Mouse (Mus musculus): ENCODE results near the gene Bnip3.

Bnip3 gene

DNA sequence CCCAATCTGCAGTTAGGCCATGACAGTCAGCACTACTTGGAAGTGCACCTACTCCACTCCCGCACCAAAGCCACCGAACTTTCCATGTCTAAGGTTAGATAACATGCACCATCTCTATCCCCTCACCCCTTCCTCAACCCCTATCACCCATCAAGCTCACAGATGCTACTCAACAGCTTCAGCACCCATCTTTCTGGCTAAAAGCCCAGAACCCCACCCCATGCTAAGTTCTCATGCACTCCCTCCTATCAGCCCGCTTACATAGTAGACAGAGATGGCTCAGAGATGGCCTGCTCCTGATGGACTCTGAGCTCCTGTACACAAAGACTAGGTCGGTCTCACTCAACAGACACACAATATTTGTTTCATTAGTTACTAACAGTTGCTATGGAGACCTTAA is 65.9 kb downstream of the Bnip3 start:
- DNase-seq, result no peak

DNA sequence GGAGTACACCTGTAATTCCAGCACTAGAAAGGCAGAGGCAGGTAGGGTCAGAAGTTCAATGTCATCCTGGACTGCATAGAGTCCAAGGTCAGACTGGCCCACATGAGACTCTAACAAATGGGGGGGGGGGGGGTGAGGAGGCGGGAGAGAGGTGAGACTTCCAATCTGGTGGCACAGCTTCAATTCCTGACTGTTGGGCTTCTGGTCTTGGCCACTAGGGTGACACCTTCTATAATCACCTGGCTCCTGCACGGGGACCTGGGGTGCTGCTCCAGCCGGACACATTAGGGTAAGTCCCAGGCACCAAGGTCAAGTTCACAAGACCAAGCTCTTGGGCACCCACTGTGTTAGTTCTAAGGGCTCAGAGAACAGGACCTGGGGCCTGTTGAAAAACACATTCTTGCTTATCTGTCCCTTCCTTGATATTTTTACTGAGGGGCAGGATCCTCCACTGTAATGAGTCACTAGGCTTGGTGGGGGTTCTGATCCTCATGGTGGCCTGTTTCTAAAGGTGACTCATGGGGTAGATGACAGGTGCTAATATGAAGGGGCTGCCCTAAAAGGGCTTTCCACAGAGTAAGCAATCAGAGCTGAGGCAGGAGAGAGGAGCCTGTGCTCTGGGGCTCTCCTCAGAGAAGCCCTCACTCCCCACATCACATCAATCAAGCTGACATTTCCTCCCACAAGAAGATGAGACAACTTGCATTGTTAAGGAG is 67.7 kb downstream of the Bnip3 start:
- DNase-seq, result no peak

Data from cerebellum, postnatal 14 days (tissue).